Mouse (Mus musculus) G1E-ER4 (cell line): ENCODE data around the gene Gm960. TPM values are rescaled to one million over a fixed set of nuclear protein-coding genes. Genes with fewer than 3 reads are reported as not detected.

Experiments used
- GATA1 ChIP-seq: IDR thresholded peaks from one replicate; pipeline ENCODE4 v1.8.0; 2012; ENCODE audit warnings: low read length, inconsistent platforms
- polyA plus RNA-seq: library from polyadenylated mRNA; stranded (reverse); fragments of >175 nt; gene quantifications from 2 replicates; pipeline ENCODE4 v1.2.3, GENCODE M21; 2012

Gene Gm960
- polyA plus RNA-seq, 1 experiment: 0.24 TPM

- TF ChIP-seq GATA1: no peak
Observed at GRCm38 (mm10) chr19:4670776-4671175, 27.7 kb downstream of the Gm960 start.

GRCm38 (mm10) chr19:4666815-4667214, 31.7 kb downstream of the Gm960 start:
- no peak for TF ChIP-seq GATA1

- no peak for TF ChIP-seq GATA1
Observed at GRCm38 (mm10) chr19:4658156-4658555, 40.3 kb downstream of the Gm960 start.

- no peak for TF ChIP-seq GATA1
Observed at GRCm38 (mm10) chr19:4646917-4647492, 51.5 kb downstream of the Gm960 start.

- TF ChIP-seq GATA1: no peak
Observed at GRCm38 (mm10) chr19:4644271-4644670, 54.2 kb downstream of the Gm960 start.

GRCm38 (mm10) chr19:4635986-4636385, 62.5 kb downstream of the Gm960 start:
- TF ChIP-seq GATA1: no peak

- TF ChIP-seq GATA1: no peak
Observed at GRCm38 (mm10) chr19:4628819-4629218, 69.6 kb downstream of the Gm960 start.

GRCm38 (mm10) chr19:4625829-4626535, 72.5 kb downstream of the Gm960 start:
- no peak for TF ChIP-seq GATA1

- no peak for TF ChIP-seq GATA1
Observed at GRCm38 (mm10) chr19:4625179-4625828, 73.2 kb downstream of the Gm960 start, which contains the start of gene Rce1. Gene Rce1, minus strand, starts transcription at chr19:4625641.

GRCm38 (mm10) chr19:4624406-4625178, 73.9 kb downstream of the Gm960 start:
- TF ChIP-seq GATA1: no peak

GRCm38 (mm10) chr19:4624006-4624405, 74.5 kb downstream of the Gm960 start:
- TF ChIP-seq GATA1: no peak

- no peak for TF ChIP-seq GATA1
Observed at GRCm38 (mm10) chr19:4623419-4623818, 75.0 kb downstream of the Gm960 start.

- TF ChIP-seq GATA1: no peak
Observed at GRCm38 (mm10) chr19:4622780-4623179, 75.7 kb downstream of the Gm960 start.

GRCm38 (mm10) chr19:4620721-4621120, 77.7 kb downstream of the Gm960 start:
- no peak for TF ChIP-seq GATA1

- TF ChIP-seq GATA1: no peak
Observed at GRCm38 (mm10) chr19:4619461-4619860, 79.0 kb downstream of the Gm960 start.

- TF ChIP-seq GATA1: no peak
Observed at GRCm38 (mm10) chr19:4618183-4618582, 80.3 kb downstream of the Gm960 start.
